Mouse (Mus musculus) liver, embryonic 14.5 days (tissue): ENCODE data around the gene Denr.
A peak's percentile ranks its signal among the peaks of the same experiment; 100 is the strongest.

Source experiments
- CTCF ChIP-seq: IDR thresholded peaks from 2 replicates; pipeline ENCODE4 v1.5.1; 2016; ENCODE audit warnings: antibody characterized with exemption, low read depth, control low read depth
- EP300 ChIP-seq: IDR thresholded peaks from 2 replicates; pipeline ENCODE4 v1.6.1; 2016; ENCODE audit warnings: antibody characterized with exemption, low read depth

GRCm38 (mm10) chr5:123930508-123930989 is 23.6 kb downstream of the Denr start, which contains the start of gene Ccdc62:
- TF ChIP-seq CTCF = no peak
- peak; percentile 60; the same call in 1 of the 2 replicates for TF ChIP-seq EP300
